Mouse (Mus musculus) neutrophil, adult 5-6 weeks (primary cell): ENCODE data around the gene Pdxp. TPM values are rescaled to one million over a fixed set of nuclear protein-coding genes. Genes with fewer than 3 reads are reported as not detected.
A peak's percentile ranks its signal among the peaks of the same experiment; 100 is the strongest.

Experiments used
- ATAC-seq: fragments of 151-379, 151-347 bp; 2 replicates; pipeline ENCODE4 v1.8.0; 2017; ENCODE audit warnings: mild to moderate bottlenecking, moderate TSS enrichment; ENCODE audit not compliant: insufficient number of reproducible peaks, poor library complexity, low FRiP score, severe bottlenecking; ENCODE audit errors: extremely low read depth
- total RNA-seq: library from RNA; stranded (forward); fragments of 200-1000 nt; gene quantifications from 2 replicates; pipeline ENCODE4 v1.2.3, GENCODE M21; 2017

Gene Pdxp
- total RNA-seq, 1 experiment from 2014 or later: 3.7 TPM

DNA sequence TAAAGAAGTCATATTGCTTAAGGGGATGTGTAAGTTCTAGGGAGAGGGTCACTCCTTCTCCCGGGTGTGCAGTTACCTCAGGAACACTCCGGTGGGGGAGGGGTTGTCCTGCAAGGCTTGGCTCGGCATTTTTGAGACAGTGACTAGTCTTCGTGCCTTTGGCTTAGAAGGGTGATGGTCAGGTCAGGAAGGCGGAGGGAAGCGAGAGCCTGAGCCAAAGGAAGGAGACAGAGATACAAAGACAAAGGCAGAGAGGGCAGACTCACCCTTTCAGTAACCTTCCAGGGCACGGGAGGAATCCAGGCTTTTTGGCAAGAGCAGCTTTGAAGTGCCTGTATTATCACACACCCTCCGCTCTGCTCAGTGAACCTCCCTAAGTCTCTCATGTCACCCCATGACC lies 11.4 kb downstream of the Pdxp start:
- no peak for ATAC-seq

DNA sequence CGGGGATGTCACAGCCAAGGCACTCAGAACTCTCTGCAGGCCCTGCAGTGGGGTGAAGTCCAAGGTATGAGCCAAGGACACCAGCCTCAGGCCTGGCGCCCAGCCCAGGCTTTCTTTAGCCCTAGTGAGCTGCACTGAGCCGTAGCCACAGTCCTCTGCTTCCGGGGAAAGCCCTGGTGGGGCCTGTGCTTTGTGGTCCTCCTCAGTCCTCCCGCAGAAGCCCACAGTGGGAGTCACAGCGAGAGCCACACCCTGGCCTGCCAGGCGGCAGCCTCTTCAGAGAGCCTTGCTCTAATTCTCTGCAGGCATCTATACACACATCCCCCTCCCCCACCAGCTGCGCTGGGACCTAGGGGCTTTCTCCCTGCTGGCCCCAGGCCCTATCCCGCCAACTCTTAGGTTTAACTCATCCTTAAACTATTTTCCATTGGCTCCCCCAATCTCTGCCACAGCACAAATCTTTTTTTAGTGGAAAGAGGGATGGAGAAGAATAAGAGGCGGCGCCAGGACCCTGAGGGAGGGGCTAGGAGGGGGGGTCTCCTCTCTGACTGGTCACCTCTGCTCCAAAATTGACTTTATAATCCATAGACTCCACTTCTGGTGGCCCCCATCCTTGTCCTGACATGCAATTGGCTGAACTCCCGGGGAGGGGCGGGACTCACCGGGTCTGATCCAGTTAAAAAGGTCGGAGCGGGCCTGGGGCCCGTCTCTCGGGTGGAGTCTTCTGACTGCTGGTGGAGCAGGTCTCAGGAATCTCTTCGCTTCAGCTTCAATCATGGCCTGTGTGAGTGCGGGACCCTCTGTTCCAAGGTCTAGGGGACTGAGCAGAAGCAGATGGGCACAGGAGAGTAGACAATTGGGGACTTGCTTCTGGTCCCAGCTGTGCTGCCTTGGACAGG lies 12.6 kb downstream of the Pdxp start, which contains the start of gene Lgals1:
TSS of gene Lgals1 (plus strand) at position 705 of the 899 bp plus-strand sequence.
- ATAC-seq: no peak

DNA sequence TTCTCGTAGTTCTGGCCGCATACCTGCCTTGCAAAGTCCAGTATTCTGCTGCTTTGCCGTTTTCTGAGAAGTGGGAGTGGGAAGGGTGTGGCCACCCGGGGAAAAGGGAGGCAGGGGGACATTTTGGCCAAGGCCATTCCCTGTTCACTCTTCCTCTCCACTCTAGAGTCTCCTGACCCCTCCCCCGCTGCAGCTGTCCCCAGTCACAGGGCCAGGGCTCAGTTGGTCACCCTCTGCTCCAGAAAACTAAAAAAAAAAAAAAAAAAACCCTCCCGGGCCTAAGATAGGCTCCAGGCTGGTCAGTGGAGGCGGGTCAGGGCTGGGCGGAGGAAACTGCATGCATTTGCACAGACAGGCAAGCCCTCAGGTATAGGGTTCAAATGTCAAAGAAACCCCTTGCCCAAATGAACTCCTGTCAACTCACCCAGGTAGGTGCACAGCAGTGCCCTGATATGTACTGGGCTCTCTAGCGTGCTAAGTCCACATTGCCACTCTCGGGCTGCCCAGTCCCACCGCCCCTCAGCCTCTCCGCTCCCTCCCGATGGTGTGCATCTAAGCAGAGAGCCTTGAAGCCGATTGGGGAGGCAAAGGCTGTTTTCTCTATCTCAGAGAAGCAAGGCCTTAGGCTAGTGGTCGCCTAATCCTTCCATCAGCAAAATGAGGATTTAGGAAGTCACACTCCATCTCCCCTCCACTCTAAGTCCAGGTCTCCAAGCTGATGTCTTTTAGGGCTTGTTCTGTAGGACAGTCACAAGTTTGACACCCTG lies 13.5 kb downstream of the Pdxp start:
- ATAC-seq: no peak

DNA sequence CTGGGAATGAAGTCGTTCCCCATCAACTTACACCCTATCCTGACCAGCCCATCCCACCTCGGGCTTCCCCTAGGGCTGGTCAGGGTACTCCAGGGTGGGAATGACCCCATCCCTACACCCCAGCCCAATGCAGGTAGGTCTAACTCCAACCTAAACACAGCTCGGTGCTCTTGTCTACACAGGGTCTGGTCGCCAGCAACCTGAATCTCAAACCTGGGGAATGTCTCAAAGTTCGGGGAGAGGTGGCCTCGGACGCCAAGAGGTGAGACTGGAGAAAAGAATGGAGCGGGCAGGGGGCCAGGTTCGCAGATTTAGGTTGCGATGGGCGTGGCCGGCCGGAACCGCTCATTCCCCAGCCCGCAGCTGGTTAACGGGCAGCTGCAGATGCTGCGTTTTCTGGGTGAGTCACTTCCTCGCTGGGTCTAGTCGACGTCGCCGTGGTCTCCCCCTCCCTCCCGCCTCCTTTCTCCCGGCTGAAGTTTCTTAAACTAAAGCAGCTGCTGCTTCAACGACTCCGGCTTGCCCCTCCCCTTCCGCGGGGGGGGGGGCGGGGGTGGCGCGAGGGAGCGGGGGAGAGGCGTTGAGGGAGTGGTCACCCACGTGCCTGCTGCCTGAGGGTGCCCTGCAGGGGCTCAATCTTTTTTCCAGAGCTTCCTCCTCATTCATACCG lies 14.2 kb downstream of the Pdxp start:
- ATAC-seq: peak; percentile 72

DNA sequence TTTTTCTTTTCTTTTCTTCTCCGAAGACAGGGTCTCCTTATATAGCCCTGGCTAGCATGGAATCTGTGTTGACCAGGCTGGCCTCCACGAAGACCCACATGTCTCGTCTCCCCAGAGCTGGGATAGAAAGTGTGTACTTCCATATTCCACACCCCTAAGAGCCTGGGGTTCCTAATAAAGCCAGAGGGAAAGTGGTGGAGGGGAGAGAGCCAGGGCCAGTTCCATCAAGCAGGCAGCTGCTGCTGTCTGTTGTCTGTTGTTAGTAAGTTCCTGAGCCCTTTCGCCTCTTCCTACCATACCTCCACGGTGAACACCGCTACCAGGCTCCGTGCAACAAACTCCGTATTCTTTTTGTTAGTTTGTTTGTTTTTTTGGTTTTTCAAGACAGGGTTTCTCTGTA lies 14.8 kb downstream of the Pdxp start:
- ATAC-seq: no peak

DNA sequence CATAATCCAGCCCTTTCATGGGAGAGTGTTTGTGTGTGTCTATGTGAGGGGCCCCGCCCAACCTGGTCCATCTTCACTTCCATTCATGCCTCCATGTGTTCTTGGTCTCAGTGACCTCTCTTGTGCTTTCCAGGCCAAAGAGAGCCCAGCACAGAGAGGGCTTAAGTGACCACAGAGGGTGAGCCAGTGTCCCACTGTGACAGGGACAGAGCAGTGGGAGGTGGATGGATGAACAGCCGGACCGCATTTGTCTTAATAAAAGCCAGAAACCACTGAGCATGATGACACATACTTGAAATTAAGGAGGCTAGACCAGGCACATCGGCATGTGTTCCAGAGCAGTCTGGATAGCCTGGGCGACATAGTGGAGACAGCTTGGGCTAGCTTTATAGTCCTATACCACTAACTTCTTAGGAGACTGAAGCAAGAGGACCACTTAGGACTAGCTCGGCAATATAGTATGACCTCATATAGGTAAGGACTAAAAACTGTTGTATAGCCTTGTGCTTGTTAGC lies 16.5 kb downstream of the Pdxp start:
- no peak for ATAC-seq

DNA sequence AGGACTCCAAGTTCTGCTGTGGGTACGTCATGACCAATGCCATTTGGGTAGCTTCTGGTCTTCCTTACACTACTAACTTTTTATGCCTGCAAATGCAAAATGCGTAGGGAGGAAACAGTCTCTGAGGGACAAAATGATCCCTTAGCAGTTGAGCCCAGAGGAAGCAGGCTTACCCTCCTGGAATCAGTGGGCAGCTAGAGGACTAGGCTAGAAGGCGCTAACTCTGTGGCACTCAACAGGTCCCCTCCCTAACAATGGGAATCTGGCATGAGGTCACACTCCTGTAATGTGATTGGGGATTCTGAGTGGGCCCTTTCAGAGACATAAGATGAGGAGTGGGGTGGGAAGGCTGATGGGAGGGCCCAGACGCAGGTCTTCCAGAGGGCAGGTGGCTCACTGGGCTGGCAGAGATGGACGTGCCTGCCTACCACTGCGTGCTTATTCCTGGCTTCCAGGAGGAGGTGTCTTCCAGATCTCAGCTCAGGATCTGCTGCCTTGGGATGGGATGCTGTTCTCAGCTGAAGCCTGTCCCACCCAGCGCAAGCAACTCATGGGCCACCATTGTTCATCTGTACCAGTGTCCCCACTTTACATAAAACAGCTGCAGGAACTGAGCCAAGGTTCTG lies 17.2 kb downstream of the Pdxp start:
- no peak for ATAC-seq

DNA sequence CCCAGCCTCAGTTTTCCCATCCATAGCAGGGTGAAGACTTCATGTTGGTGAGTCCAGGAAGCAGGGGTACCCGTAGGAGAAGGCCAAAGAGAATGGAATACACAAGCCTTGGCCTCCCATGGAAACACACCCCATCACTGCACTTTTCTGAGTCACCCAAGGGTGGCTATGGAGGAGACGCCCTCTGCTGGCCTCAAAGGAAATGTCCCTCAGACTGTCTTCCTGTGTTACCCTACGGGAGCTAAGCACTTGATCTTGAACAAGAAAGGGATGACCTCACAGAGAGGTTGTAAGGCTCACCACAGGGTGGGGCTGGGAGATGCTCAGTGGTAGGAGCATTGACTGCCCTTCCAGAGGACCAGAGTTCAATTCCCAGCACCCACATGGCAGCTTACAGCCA lies 17.9 kb downstream of the Pdxp start:
- ATAC-seq: peak; percentile 65

DNA sequence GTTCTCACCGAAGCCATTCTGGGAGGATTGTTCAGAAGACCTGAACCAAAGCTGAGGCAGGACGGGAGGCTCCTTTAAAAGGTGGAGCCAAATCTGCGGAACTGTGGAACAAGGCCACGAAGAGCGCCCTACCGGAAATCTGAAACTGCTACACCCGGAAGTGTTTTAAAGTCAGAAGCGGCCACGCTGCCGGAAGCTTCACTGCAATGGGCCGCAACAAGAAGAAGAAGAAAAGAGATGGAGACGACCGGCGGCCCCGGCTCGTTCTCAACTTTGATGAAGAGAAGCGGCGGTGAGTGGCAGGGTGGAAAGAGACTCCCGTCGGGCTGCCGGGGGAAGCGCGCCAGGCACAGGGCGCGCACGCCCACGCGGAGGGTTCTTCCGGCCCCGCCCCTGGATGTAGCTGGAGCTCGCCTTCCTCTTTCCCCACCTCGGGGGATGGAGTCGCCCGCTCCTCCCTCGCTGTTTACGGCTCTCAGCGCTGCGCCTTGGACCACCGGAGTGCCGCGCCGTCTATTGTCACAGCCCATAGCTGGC lies 21.1 kb downstream of the Pdxp start, which contains the start of gene Nol12:
TSS of gene Nol12 (plus strand) at position 150 of the 537 bp plus-strand sequence.
- ATAC-seq: peak; percentile 84

DNA sequence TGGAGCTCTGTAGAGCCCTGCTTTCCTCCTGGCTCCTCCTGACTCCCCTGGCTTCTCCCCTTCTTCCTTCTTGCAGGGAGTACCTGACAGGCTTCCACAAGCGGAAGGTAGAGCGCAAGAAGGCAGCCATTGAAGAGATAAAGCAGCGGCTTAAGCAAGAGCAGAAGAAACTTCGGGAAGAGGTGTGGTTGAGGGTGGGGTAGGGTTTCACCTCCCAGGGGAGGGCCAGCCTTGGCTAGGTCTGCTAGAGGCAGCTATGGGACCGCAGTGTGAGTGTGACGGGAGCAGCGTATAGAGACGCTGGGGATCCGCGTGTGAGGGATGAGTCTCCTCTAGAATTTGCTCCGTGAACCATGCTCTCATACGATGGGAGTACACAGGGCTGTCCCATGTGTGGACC lies 22.7 kb downstream of the Pdxp start:
- no peak for ATAC-seq

DNA sequence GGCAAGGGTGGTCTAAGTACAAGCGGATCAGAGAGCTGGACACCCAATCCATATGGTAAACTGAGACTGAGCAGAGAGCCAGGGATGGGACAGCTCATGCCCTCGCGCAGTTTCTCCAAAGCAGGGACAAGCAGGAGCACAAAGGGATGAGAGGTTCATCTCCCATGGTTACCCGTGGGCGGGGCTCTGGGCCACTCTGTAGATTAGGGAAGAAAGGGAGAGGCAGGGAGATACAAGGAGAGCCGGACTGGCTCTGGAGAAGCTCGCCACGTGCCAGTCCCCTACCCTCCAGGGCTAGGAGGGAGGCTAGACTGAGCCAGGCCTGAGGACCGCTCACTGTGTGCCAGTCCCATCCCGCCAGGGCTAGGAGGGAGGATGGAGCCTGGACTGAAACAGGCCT lies 23.6 kb downstream of the Pdxp start:
- ATAC-seq: no peak

DNA sequence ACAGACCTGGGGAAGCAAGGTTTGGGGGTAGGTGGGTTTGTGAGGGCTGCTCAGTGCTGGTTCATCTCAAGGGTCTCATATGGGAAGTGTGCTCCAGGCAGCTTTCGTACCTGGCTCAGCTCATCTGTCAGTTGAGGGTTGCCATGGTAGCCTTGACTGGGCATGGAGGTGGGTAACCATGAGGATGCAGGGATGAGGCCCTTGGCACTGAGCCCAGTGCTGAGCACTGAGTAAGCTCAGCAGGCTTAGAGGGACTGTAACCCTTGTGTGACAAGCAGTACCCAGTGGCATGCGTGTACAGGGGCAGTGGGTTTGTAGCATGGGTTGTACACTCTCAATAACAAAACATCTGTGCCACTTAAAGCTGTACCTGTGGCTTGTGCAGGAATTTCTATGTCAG lies 24.2 kb downstream of the Pdxp start:
- ATAC-seq: no peak

DNA sequence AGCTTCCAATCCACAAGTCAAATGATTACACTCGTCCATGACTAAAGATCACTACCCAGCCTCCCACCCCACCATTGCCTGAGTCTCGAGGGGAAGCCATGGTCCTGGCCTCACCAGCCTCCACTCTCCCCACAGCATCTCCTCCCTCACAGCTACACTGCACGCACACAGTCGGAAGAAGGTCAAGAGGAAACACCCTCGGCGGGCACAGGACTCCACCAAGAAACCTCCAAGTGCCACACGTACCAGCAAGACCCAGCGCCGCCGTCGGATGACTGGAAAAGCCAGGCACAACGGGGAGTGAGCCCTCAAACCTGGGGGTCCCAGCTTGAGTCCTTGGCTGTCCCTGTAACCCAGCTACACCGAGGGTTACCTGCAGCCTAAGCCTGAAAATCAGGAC lies 26.6 kb downstream of the Pdxp start:
- ATAC-seq: no peak

DNA sequence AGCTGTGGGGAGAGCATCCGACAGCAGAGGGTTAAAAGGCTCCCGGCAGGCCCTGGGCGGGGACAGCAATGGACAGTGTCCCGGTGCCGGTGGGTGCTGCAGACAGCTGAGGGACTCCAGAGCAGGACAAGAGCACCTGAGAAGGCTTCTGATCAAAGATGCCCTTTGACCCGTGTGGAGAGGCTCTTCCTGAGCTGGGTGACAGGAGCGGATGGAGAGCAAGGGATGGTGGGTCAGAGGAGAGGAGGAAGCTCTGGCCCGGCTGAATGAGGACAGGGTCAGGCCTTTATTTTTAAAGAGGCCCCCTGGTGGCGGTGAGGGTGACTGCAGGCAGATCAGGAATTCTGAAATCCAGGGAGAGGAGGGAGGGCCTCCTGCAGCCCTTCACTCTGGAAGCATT lies 28.9 kb downstream of the Pdxp start:
- ATAC-seq: peak; percentile 40; the same call in 1 of the 2 replicates

DNA sequence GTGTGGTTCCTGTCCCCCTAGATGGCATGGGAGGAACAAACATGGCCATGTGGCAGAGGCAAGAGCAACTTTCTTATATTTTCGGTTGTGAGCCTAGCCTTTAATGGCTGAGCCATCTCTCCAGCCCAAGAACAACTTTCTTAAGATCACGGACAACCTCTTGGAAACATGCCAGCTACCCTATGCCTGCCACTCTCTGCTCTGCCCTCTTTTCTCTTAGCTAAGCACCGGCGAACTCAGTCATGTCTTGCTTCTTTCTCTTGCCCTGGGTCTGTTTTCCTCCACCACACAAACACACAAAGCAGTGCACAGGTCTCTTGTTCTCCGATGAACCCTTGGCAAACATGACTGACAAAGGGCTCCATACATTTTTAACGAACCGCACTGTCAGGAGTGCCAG lies 32.5 kb downstream of the Pdxp start:
- ATAC-seq: no peak

DNA sequence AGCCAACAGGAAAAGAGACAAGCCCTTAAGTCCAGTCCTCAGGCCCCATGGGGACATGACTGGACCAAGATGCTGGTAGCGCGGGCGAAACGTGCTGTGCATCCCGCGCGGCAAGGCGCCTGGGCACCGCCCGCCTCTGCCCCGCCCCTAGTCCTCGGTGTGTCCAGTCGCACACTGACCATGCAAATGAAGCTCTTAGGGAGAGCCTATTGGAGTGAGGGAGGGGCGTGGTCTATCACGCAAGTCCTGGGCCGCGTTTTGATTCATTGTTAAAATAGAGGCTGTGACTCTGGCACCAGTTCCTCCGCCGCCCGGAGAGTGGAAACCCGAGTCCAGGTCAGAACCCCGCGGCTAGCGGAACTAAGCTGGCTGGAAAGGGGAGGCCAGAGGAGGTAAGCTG lies 33.9 kb downstream of the Pdxp start, which contains the start of gene Triobp:
TSS of gene Triobp (plus strand) at position 68 of the 400 bp plus-strand sequence.
- peak; percentile 61 for ATAC-seq

DNA sequence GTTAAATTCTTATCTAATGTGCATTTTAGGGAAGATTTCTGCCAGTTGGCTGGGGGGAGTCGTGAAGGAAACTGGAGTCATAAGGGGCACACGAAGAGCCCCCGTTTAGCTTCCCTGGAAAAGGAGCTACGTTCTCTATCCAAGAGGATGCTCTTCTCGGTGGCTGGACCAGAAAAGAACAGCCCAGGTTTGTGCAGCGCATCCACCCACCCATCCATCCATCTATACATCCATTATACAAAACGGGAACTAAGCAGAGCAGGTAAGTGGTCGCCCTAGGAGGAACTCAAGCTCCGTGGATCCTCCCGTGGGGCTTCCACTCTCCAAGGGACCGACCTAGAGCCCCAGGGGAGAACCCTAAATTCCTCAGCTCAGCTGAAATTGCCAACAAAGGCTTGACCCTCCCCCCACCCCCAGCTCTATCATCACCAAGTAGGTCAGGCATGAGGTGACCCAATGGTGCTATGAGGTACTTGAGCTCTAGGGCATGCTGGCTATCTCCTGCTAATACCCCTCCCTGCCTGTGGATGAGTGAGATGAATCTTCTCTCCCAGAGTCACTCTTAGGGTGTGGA lies 34.5 kb downstream of the Pdxp start:
- no peak for ATAC-seq

DNA sequence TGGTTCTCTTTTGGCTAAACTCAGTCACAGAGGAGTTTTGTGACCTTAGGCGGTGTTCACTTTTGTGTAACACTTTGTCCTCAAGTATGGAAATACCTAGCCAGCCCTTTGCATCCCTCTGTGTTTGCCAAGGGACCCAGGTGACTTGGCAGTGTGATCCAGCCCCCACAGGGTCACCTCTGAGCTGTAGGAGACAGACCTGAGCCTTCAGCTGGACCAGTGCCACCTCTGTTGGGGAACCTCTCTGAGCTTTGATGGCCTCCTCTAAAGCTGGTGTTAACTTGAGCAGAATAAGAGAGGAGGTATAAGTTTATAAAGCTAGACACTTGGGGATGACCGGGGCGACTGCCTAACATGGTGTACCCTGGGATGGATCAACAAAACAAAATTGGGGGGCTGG lies 35.2 kb downstream of the Pdxp start:
- no peak for ATAC-seq
